Mouse (Mus musculus) spleen, postnatal 4 days (tissue): ENCODE data around the gene Fat3.

Source experiments
- DNase-seq, 2 experiments: peaks; one replicate each; pipeline ENCODE4 v3.0.0; 2022; ENCODE audit warnings: low spot score in 2 of 2

Gene Fat3

DNA sequence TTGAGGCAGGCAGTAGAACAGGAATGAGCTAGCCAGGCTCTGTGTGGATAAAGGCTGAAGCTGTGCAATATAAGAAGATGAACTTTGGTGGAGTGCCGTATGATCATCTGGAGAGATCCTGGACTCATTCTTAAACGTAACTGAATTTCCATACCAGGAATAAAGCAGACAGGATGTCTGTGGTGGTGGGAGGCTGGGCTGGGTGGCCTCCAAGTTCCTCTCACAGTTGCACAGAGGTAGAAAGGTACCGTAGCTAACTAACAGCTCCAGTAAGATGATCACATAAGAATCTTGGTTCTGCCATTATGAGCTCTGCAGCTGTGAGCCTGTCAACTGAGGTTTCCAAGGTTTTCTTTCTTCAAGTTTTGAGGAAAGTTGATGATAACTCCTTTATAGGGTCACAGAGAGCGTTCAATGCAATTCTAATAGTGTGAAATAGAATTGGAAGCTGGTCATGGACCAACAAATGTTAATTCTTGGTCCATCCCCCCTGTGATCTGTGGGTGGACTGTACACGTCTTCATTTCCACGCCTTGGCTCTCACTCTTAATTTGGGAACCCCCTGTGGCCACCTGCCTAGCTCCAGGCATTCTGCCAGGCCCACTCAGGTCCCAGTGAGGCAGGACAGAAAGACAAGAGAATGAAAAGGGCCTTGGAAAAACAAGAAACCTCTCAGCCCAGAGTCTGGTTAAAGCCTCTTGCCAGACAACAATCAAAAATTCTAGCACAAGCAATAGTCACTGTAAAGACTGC, 547.3 kb downstream of the Fat3 start:
- DNase-seq, result no peak

DNA sequence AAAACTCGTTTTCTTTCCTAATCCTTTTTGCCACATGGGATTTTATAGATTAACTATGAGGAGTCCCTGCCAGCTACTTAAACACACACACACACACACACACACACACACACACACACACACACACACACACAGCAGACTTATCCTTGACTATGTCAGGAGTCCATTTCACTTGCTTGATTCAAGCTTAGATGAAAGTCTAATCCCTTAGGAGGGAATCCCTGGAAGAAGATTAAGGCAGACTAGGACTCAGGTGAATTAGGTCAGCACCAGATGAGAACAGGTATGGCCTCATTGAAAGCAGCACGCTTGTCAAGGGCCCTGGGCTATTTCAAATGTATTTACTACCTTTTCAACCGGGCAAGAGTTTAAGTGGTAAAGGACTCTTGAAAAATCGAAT, 553.0 kb downstream of the Fat3 start:
- DNase-seq, result no peak

DNA sequence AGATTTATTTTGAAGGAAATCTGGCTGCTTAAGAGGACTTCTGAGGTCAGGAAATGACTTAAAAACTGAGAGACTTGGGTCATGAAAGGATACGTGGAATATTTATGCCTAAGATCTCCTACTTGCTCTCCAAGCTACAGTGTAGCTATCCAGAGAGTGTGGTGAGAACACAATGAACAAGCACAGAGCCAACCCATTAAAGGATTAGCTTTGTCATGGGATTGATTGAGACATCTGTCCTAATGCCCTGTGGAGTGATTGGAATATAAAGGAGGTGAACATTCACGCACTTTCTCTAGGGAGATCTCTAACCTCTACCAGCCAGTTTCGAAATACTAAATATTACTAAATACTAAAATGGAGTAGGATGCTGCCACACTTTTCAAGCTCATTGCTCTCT, 556.9 kb downstream of the Fat3 start:
- no peak for DNase-seq

DNA sequence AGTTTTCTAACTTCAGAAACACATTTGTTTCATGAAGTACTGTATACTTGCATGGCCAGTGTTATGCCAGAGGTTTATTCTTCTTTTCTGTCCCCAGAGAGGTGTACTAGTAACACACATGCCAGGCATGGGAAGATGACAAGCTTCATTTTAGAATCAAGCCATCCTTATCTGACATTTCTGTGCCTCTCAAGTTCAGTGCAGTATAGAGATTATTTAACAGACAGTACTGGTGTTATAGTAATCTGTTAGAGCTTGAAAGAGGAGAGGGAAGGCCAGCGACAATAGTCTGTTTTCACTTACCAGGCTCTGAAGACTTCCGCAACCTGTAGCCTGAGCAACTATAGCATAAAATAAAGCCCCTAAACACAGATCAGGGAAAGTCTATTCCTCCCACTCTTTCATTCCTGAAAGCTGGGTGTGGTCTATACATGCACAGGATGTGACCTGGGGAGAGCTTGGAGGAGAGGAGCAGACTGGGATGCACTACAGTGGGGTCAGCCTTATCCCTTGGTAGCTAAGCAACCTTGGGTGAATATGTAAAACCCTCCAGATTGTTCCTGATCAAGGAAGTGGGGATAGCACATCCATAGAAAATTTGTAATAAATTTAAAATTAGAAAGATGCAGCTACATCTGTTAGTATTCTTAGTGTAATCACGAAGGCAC, 557.5 kb downstream of the Fat3 start:
- no peak for DNase-seq

DNA sequence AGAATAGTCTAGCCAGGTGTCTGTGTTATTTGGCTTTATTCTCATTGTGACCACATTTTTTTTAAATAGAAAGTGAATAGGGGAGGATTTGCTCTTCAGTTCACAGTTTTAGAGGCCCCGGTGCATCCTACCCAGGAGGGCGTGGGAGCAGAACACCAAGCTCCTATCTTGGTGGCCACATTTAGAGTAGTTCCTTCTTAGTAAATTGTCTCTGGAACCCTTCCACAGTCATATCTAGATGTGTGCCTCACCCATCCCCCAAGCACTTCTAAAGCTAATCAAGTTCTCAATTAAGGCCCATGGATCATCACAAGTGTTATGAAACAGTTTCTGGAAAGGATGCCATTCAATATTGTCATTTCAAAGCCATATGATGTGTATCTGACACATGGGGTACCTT, 559.3 kb downstream of the Fat3 start:
- no peak for DNase-seq

DNA sequence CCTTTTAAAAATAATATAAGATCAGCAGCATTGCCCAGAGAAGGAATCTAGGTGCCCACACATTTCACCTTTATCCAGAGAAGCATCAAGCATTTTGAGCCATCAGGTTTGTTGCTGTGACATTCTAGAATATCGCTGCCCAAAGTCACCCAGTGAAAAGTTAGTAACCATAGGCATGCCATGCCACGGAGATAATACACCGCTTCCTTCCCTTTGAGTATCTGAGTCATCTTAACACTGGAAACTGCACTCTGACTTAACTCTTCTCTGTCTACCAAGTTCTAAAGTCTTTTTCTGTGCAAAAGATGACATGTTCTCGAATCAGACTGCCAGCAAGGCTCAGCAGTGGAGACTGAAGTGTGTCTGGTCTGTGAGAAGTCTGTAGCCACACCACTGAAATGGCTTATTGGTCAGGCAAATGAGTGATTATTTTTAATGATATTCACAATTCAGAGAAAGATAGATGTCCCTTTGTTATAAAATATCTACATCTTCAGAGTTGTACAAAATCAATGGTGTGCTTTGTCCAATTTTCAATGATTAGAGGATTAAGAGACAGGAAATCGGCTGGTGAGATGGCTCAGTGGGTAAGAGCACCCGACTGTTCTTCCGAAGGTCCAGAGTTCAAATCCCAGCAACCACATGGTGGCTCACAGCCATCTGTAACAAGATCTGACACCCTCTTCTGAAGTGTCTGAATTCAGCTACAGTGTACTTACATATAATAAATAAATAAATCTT, 560.0 kb downstream of the Fat3 start:
- no peak for DNase-seq

DNA sequence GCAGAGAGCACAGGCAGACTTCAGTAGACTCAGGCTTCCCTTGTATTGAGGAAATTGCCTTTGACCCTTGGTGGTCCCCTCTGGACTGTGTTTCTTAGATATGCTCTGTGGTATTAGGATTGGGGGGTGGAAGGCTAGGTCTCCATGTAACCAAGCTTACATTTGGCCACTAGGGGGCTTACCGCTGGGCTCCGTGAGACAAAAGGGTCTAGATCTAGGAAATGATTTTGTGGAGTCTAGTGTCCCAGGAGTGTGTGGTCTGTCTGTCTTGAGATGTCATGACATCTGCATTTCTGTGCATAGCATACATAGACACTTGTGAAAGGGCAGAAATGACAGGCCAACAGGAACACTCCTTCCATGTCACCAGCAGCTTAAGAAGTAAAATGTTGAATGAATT, 561.5 kb downstream of the Fat3 start:
- no peak for DNase-seq

DNA sequence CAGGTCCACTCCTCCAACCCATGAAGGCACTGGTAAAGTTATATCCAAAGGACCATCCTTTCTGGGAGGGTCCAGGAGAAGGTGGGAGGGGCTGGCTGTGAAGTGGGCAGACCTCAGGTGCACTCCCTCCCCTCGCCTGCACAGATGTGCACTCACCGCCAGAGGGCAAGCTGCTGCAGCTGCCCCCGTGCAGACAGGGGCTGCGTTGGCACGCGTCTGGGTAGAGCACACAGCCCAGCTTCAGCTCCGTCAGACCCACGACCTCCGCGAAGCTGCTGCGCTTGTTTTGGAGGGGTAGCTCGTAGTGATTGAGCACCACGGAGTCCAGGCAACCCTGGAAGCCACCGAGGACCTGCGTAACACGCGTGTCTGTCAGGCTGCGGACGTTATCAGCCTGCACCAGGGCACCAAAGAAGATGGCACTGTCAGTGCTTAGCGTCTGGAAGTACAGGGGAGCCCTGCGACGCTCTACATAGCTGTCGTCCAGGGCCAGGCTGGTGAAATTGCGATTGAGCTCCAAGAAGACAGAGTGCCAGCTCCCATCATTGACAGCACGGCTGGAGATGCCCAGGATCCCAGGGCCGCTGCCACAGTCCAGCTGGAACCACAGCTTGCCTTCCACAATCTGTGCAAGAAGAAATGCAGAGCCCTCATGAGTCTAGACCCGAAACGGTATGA, 563.1 kb downstream of the Fat3 start:
- peak in 1 of 2 experiments; percentile 13 for DNase-seq

DNA sequence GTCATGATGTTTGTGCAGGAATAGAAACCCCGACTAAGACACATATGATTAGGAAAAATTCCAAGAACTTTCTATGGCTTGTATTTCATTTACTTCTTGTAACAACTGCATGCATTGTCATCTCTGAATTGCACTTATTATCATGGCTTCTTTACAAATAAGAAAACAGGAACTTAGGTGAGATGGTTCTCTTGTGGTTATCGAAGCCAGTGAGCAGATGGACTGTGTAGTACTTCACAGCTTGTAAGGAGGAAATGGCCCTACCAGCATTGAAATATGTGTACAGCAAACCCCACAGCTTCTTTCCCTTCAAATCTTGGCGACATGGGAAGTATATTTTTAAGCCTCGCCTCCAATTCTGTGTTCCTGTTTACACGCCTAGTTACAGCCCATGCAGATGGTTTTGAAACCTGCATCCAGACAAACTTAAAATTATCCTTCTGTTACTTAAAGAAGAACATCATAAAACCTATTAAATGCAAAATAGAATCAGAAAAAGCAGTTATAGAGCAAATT, 570.1 kb downstream of the Fat3 start:
- no peak for DNase-seq

DNA sequence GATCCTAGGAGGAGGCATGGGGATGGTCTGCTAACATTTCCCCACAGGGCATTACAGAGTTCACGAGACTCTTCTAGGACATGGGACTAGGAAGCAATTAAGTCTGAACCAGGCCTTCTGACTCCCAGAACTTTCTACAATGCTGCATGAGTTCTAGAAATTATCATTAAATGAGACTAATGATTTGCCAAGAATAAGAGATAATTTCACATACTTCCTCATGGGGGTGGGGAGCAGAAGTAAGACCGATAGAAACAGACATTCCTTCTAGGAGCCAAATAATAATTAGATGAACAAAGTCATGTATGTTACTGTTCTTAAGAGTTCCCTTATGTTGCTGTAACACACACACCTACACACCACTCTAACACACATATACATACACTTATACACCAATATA, 572.8 kb downstream of the Fat3 start:
- no peak for DNase-seq

DNA sequence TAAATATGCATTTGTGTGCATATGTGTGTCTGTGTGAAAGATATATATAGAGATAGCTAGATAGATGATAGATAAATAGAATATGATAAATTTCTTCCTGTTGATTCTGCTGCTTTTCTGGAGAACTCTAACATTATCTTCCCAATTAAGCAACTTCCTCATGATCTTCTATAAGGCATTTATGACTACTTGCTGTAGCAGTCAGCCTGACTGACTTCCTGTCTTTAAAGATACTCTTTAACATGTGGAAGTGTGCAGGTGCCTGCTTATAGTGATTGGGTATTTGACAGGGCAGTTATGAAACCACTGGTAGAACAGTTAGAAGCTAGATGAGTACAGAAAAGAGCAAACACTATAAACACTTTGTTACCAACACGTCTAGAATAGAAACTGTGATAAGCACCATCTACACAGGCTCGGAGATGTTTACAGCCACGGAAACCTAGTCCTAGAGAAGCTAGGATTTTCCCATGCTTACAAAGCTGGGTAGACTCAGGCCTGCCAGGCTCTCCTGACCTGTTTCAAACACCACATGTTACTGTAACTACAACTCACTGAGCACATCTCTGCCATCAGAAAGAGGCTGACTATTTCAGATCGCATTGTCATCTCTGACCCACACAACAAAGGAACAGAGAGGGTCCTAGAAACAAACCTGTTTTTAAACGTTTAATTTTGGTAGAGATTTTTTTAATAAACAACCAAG, 573.6 kb downstream of the Fat3 start:
- no peak for DNase-seq

DNA sequence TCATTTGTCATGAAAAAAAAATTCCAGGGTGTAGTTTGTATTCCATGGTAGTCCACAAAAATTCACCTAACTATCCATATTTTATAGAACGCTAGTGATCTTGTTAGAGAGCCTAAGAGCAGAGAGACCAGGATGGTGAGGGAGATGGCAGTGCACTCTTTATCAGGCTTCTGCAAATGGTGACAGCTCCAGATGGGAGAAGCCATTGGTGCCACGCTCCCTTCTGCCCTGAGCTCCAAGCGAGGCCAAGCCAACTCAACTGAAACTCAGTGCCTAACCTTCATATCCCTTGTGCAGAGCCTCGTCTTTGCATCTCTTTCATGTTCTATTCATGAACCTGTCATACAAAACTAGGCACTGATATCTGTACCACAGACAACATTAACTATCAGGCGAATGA, 575.8 kb downstream of the Fat3 start:
- DNase-seq, result no peak

DNA sequence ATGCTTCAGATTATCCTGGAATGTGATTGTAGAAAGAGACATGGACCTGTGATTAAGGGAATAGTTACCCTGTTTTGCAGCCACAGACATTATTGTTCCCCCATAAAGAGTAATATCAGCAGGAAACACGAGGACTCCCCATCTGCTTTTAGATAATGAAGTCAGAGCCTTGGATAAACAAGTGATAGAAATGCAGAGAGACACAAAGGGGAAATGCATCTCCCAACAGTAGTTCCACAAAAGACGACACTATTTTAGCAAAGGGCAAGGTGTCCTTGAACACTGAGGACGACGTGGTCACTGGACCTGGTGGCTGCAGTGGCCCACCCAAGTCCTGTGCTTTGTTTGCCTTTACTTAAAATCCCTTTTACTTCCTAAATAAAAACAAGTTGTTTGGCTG, 580.8 kb downstream of the Fat3 start:
- no peak for DNase-seq

DNA sequence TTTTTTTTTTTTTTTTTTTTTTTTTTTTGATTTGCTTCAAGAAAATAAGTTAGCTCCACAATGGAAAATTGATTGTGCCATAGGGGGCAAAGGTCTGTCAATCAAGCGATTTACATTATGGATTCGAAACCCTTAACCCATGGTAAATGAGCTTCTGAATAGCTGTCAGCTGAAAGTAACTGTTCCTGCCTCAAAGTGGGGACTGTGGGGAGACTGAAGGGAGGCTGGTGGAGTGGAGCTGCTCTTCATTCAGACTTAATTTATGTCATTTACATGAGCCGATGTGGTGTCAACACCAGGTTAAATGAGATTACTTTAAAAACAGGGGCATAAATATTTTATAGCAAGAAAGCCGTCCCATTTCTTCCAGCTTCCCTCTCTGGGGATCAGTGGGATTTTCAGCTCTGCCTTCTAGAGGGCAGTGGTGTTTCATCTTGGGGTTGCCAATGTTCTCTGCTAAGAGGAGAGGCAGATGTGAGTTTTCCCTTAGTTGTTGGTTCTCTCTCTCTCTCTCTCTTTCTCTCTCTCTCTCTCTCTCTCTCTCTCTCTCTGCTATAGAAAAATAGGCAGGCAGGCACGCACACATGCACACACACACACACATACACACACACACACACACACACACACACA, 581.6 kb downstream of the Fat3 start:
- no peak for DNase-seq

DNA sequence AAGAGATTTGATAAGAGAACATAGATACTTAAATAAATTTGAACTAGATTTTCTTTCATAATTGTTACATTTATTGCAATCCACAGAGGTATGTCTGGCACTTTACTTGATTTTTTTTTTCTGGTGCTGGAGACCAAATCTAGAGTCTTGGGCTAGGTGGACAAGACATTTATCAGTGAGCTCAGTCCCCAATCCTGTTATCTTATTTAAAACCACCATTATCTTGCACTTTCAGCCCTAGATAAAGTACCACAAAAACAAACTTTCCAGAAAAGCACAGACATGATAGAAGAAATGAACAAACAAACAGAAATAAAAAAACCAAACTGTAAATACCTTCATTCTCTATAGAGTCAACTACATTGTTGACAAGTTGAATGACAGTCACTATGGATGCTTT, 584.5 kb downstream of the Fat3 start:
- no peak for DNase-seq

DNA sequence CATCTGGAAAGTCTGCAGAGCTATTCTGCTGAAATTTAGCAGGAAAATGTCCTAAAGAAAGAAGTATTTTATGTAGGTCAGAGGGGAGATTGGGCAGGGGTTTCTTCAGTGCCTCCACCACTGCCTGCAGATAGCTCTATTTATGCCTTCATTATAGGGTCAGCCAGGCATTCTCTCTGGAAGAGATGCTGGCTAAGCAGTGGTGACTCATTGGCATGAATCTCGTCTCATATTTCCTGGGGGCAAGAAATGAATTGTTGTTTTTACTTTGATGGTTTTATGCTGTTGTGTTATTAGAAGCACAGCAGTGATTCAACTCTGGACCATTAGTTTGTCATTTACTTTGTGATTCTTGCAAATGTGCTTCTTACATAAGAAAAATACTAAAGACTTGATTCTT, 588.4 kb downstream of the Fat3 start:
- no peak for DNase-seq

DNA sequence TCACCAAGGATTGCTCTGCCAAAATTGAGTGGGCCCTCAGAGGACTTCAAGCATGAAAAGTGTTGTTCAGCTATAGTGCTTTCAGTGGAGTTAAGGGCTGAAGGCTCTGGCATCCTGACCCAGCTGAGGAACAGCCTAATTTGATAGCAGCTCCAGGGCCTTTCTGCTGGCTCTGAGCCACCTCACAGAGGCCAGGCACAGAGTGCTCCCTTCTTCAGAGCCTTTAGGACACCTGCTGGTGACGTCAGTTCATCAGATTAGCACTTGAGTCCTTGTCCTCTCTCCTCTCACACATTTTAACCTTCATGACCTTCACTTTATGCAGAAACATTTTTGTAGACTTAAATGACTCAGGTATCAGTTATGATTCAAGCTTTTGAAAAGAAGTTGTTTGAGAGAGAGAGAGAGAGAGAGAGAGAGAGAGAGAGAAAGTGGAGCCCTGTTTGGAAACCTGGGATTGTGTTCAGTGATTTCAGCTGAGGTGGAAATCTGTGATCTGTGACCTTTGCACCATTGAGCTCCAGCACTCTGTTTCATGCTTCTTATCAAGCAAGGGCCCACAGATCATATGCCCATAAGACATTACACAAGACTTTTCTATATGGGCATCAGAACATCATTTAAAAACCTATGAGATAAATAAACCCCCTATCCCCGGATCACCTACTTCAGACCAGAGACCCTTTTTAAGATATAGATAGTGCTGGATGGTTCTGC, 591.5 kb downstream of the Fat3 start:
- DNase-seq, result no peak

DNA sequence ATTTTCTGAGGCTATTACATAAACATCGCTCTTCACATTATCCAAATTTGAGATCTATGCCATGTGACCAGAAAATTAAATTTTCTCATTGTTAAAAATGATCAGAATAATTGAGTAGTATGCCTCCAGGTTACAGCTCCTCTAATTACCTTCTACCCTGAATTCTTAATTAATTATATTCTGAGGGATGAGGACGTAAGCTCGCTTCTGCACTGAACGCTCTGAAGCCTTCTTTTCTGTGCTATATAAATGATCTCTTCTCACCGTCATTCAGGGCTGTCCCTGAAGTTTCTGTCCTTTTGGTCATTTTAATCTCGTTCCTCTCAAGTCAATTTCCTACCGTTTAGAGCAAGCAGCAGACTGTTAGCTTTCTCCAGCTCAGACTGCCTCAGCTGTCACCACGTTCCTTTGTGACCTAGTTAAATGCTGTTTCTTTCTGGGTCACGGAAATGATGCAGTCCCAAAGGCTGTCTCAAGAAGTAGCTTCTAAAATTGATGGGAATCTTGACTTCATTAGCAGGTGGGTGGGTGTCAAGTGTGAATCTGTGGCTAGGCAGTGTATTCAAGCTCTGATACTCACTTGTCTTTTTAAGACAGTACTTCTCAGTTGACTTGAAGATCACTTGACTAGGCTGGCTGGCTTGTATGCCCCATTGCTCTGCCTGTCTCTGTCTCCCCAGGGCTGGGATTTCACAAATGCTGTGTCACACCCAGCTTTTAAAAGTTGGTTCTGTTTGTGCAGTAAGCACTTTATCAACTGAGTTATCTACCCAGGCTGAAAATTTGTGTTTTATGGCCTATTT, 596.9 kb downstream of the Fat3 start:
- no peak for DNase-seq

DNA sequence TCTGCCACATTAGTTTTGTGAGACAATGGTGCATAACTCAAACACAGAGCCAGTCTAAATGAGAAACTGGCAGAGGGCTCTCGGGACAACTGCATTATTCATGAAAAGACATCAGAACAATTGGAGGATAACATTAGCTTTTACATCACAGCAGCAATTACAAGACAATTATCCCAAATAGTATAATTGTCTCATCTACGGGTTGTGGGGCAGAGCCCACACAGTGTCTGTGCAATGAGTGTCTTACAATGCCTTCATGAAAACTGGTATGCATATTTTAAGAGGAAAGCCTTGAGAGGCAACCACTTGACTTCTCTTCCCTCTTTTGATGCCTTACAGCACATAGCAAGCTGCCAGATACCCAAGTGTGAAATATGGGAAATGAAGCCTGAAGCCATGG, 603.0 kb downstream of the Fat3 start:
- DNase-seq, result no peak

DNA sequence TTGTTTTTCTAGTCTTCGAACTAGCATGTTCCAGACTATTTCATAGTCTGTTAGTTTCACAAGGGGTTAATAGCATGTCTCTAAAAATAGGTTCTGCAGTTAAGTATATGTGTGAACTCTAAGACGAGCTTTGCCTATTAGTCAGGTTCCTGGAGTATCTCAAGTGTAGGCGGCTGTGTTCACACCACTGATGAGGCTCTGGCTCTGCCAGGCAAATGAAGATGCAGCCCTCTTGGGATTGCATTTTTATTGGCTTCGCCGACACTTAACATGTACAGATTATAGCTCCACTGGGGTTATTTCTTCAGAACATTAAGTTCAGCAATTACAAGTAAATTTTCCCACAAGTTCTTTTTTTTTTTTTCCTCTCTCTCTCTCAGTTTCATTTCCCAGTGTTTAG, 614.3 kb downstream of the Fat3 start:
- DNase-seq, result no peak
